Mouse (Mus musculus): ENCODE results near the gene Garnl3.

- TF ChIP-seq CTCF (IDR thresholded peaks at IDR 0.05; ENCODE audit: low read depth) (no peak), EP300 (IDR thresholded peaks at IDR 0.05; ENCODE audit: low read depth) (no peak)
These were observed 24.9 kb upstream of the Garnl3 start for GRCm38 (mm10) chr2:33156283-33156781.

Measured in liver, postnatal 0 days (tissue).